Mouse (Mus musculus): Measurements from ENCODE around the gene Cd44. TPM values are rescaled to one million over a fixed set of nuclear protein-coding genes. Genes with fewer than 3 reads are reported as not detected.

Cd44 gene
- total and polyA plus RNA-seq, 3 experiments, result 102 to 153 (median 112) TPM

DNA sequence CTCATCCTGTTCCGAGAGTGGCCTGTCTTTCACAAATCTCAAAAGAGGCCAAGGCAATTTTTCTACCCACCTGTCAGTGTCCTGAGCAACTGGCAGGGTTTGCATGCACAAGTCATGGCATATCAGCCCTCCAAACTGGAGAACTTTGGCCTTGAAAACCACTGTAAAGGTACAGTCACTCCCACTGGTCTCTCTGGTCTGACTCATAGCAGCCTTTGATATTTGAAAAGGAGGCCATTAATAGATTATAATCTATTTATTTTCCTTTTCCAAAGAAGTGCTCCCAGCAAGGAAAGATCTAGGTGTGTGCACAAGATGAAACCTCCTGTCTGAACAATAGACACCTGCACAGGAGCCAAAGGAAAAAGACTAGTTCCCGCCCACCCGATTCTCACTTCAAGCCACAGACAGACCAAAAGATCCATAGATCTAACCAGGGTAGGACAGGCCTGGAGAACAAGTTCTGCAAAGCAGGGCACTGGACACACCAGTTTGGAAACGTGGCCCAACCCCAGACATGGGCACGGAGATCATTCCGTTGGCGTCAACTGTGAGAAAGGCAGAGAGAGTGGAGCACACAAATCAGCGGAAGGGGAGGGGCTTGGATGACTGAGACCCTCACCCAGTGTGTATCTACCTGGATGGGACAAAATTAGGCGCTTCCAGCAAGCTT, 75.4 kb downstream of the Cd44 start:
- Histone ChIP-seq H3K4me1 (ENCODE audit: control insufficient read depth in 1 of 2, insufficient read depth in 2 of 2) (0 out of 4 replicates have a peak, but pooled peaks cover 0 to 2% of the 10 kb centered on the region in 2 experiments), H3K9me3 (replicated peaks; ENCODE audit: low read length) (no peaks in the 10 kb centered on the region), H3K36me3 (replicated peaks in 1 of 2; ENCODE audit: control insufficient read depth in 1 of 2, insufficient read depth in 1 of 2, low read length in 1 of 2) (peaks cover 68 to 97% of the 10 kb centered on the region in 2 experiments), H3K9ac (ENCODE audit: insufficient read depth, low read depth) (no peak overlapping the region), H3K4me3 (replicated peaks in 1 of 3; ENCODE audit: low read depth in 2 of 3, low read length in 2 of 3, poor library complexity in 1 of 3) (no peak overlapping the region), H3K79me2 (replicated peaks; ENCODE audit: control insufficient read depth, extremely low read depth, insufficient read depth, poor library complexity, severe bottlenecking) (no peaks in the 10 kb centered on the region), H3K27ac (ENCODE audit: insufficient read depth, low read depth) (no peak overlapping the region), H3K4me2 (ENCODE audit: insufficient read depth, low read depth, poor library complexity, severe bottlenecking) (no peak overlapping the region), H3K27me3 (replicated peaks) (no peaks in the 10 kb centered on the region)
- DNase-seq (ENCODE audit: extremely low read depth), result no peak
- TF ChIP-seq MAFK (IDR thresholded peaks at IDR 0.05; ENCODE audit: insufficient replicate concordance, low read length), result no peak
- no peak for TF ChIP-seq TBP (conservative IDR thresholded peaks at IDR 0.05; ENCODE audit: low read depth, low read length)
- no peak for TF ChIP-seq CHD1 (IDR thresholded peaks at IDR 0.05; ENCODE audit: low read depth, low read length)
- no peak for TF ChIP-seq MXI1 (IDR thresholded peaks at IDR 0.05; ENCODE audit: low read depth, low read length)
- TF ChIP-seq ZMIZ1 (IDR thresholded peaks at IDR 0.05; ENCODE audit: low read depth, low read length), result no peak
- no peak for TF ChIP-seq ZKSCAN1 (IDR thresholded peaks at IDR 0.05; ENCODE audit: borderline replicate concordance, low read depth, low read length)
- TF ChIP-seq MYC (IDR thresholded peaks at IDR 0.05; ENCODE audit: low read depth, low read length), result no peak
- no peak for TF ChIP-seq TCF12 (IDR thresholded peaks at IDR 0.05; ENCODE audit: low read depth, low read length)
- TF ChIP-seq ZNF384 (IDR thresholded peaks at IDR 0.05; ENCODE audit: low read depth, low read length), result no peak
- no peak for TF ChIP-seq IRF4 (IDR thresholded peaks at IDR 0.05; ENCODE audit: low read depth, low read length)
- TF ChIP-seq E2F4 (IDR thresholded peaks at IDR 0.05; ENCODE audit: insufficient replicate concordance, low read depth, low read length), result no peak
- TF ChIP-seq UBTF (IDR thresholded peaks at IDR 0.05; ENCODE audit: low read depth, low read length), result no peak
- in situ Hi-C loops (cut with MboI; ENCODE audit: low pct_ligation_motif_present, low pct_unique_long_range_greater_than_20kb, low sequenced_read_pairs) (no loop called here), dilution Hi-C loops (cut with MboI; ENCODE audit: extremely low pct_ligation_motif_present, extremely low pct_unique_long_range_greater_than_20kb, low sequenced_read_pairs) (no loop called here)

- peaks cover 0 to 6% of the 10 kb centered on the region in 2 experiments; a peak in 1 of 4 replicates for H3K4me1 ChIP-seq (ENCODE audit: control insufficient read depth in 1 of 2, insufficient read depth in 2 of 2)
- H3K4me3 ChIP-seq (replicated peaks in 1 of 3; ENCODE audit: low read depth in 2 of 3, low read length in 2 of 3, poor library complexity in 1 of 3), result no peak overlapping the region
- peaks cover 78 to 100% of the 10 kb centered on the region in 2 experiments for H3K36me3 ChIP-seq (replicated peaks in 1 of 2; ENCODE audit: control insufficient read depth in 1 of 2, insufficient read depth in 1 of 2, low read length in 1 of 2)
- H3K27ac ChIP-seq (ENCODE audit: insufficient read depth, low read depth), result no peak overlapping the region
- H3K79me2 ChIP-seq (replicated peaks; ENCODE audit: control insufficient read depth, extremely low read depth, insufficient read depth, poor library complexity, severe bottlenecking), result no peaks in the 10 kb centered on the region
- no peak for DNase-seq (ENCODE audit: extremely low read depth)
- H3K9ac ChIP-seq (ENCODE audit: insufficient read depth, low read depth), result no peak overlapping the region
- dilution Hi-C loops (cut with MboI; ENCODE audit: extremely low pct_ligation_motif_present, extremely low pct_unique_long_range_greater_than_20kb, low sequenced_read_pairs), result no loop called here
- TF ChIP-seq MAX (IDR thresholded peaks at IDR 0.05; ENCODE audit: low read length) (no peak), JUN (IDR thresholded peaks at IDR 0.05; ENCODE audit: insufficient read depth, low read depth, low read length) (no peak), JUND (conservative IDR thresholded peaks at IDR 0.05; ENCODE audit: low read depth, low read length) (no peak), RCOR1 (conservative IDR thresholded peaks at IDR 0.05; ENCODE audit: low read depth, low read length) (no peak), RAD21 (IDR thresholded peaks at IDR 0.05; ENCODE audit: low read depth, low read length) (no peak), POLR2AphosphoS2 (IDR thresholded peaks at IDR 0.05; ENCODE audit: low read depth, low read length) (no peak; the same call in 1 of the 2 replicates), ZC3H11A (IDR thresholded peaks at IDR 0.05; ENCODE audit: low read depth, low read length) (no peak), EP300 (IDR thresholded peaks at IDR 0.05; ENCODE audit: low read length) (no peak), ETS1 (conservative IDR thresholded peaks at IDR 0.05; ENCODE audit: low read depth, low read length) (no peak)
- in situ Hi-C loops (cut with MboI; ENCODE audit: low pct_ligation_motif_present, low pct_unique_long_range_greater_than_20kb, low sequenced_read_pairs), result no loop called here
- no peaks in the 10 kb centered on the region for H3K27me3 ChIP-seq (replicated peaks)
- no peaks in the 10 kb centered on the region for H3K9me3 ChIP-seq (replicated peaks; ENCODE audit: low read length)
- no peak overlapping the region for H3K4me2 ChIP-seq (ENCODE audit: insufficient read depth, low read depth, poor library complexity, severe bottlenecking)
Measured at GRCm38 (mm10) chr2:102822036-102822435, 79.4 kb downstream of the Cd44 start.

Measured in CH12.LX (cell line).